Mouse (Mus musculus): ENCODE results near the gene Mpp4. TPM values are rescaled to one million over a fixed set of nuclear protein-coding genes. Genes with fewer than 3 reads are reported as not detected.

The Mpp4 gene
- 0.89 TPM for total RNA-seq (2023)

GRCm38 (mm10) chr1:59163030-59163461 is at the start of gene Mpp4:
Gene Mpp4 (minus strand): TSS chr1:59163389.

GRCm38 (mm10) chr1:59119720-59120457 is 43.3 kb downstream of the Mpp4 start, which contains the start of gene Tmem237:
Gene Tmem237 (minus strand): TSS chr1:59120408.

GRCm38 (mm10) chr1:59094705-59095104 is 68.5 kb downstream of the Mpp4 start, which contains the start of gene C2cd6:
Gene C2cd6 (minus strand): TSS chr1:59094900.

Other genes starting within 250 kb of the Mpp4 start
- gene Trak2, start 190.0 kb downstream of the Mpp4 start, total RNA-seq (2023), result 75.7 TPM
- 10.9 TPM for gene Stradb, start 189.9 kb downstream of the Mpp4 start, total RNA-seq (2023)
- not detected for gene C2cd6, start 68.5 kb downstream of the Mpp4 start, total RNA-seq (2023)
- 4.3 TPM for gene Tmem237, start 43.0 kb downstream of the Mpp4 start, total RNA-seq (2023)
- 12.9 TPM for gene Als2, start 73.8 kb upstream of the Mpp4 start, total RNA-seq (2023)
- not detected for gene Cdk15, start 93.5 kb upstream of the Mpp4 start, total RNA-seq (2023)

Data from CD4-positive naive resting alpha-beta T cell, adult 57 days (primary cell).